Mouse (Mus musculus): ENCODE measurements around the gene Coro1a.

The Coro1a gene

DNA sequence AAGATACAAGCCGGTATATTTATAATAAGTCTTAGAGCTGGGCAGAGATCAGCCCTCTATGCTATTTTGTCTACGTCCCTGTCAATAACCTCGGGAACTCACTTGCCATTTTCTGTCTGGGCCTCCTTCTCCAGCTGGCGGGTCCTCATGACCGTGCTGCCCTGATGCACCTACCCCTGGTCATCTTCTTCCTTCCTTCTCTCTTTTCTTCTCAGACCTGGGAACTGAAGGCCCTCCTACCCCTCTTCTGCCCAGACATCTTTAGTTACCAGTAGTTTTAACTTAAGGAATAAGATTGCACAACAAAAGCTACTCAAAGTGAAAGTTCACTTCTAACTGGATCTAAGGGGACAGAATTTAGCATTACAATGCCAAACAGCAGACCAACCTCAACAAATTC, 27.9 kb downstream of the Coro1a start:
- DNase-seq, result no peak

DNA sequence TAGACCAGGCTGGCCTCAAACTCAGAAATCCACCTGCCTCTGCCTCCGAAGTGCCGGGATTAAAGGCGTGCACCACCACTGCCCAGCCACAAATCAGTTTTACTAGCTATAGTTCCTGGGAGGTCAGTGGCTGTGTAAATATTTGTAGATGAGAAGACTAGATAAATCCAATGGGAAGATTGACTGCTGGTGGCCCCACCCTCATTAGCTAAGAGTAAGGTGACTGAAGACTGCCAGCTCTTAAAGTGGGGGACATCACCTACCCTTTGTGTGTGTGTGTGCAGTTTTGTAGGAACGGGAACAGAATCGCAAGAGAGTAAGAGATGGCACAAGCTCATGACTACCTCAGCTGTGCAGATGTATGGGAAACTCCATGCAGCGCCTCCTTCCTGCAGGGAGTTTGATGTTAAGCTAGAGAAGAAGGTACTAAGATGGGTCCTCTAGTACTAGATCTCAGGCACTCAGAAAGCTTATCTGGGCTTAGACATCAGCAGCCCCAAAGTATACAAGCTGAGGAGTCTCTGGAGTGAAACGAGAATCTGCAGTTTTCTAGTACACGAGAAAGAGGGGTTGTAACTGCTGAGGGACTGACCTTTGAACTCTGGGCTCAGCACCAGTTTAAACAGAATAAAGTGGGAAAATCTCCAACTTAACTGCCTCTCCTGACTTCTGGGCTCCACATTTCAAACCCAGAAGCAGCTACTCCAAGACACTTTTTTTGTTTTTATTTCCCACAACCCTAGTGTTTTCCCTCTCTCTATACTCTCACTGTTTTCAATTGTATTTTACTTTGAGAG, 28.8 kb downstream of the Coro1a start:
- DNase-seq, result peak; percentile 67 to 72

DNA sequence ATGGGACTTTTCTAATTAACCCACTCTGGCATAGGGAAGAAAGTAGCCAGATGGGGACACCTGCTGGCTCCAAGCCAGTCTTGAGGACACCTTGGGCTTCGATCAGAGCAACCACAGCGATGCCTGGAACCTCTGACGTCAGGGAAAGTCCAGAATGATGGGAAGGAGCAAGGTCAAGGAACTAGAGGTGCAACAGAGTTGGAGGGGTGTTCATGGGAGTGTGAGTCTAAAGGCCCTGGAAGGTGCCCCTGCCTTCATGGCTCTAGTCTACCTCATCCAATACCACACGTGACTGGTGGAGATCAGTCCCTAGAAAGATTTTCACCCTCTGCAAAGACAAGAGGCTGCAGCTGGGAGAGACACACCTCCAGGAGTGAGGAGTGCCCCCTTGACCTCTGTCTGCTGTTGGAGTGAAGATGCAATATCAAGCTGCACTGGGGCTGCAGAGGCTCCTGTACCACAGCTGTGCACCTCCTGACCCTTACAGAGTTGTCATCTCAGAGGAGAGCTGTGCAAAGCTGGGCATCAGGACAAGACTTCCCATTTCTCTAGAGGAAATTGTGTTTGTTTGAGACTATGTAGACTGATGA, 30.9 kb downstream of the Coro1a start:
- DNase-seq, result peak in 1 of 2 experiments; percentile 64

DNA sequence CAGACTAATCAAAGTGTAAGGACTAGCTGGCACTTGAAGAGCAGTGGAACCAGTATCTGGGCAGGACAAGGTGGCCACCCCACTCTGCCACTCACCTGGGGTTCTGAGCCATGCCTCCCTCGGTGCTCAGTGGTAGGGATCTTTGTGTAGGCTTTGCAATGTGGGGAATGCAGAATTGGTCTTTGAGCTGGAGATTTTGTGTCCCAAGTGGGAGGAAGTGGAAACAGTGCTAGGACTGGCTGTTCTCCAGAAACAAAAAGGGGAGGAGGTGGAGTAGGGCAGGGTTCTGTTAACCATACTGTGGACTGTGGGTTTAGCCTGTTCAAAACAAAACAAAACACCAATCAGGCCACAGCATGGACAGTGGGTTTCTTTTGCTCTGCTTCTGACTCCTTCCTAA, 31.4 kb downstream of the Coro1a start, which contains the start of gene Sult1a1:
Gene Sult1a1, minus strand, starts transcription at position 226 of the 400 bp plus-strand sequence.
- peak; percentile 75 to 89 for DNase-seq

DNA sequence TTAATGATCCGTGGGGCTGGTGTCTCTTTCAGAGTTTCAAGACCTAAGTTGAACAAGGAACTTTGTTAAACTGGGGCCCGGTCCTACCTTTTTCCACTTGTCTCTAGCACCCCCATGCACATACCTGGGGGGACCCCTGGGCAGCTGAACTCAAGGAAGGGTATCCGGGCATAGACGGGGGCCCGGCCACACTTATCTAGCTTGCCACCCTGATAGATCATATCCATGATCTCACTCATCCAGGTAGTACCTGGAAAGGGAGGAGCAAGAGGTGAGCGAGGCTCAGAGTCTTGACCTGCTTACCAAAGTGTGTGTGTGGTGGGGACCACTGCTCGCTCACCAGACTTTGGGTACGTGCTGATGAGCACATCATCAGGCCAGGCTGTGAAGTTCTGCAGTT, 32.5 kb downstream of the Coro1a start:
- DNase-seq, result peak in 1 of 2 experiments; percentile 50

DNA sequence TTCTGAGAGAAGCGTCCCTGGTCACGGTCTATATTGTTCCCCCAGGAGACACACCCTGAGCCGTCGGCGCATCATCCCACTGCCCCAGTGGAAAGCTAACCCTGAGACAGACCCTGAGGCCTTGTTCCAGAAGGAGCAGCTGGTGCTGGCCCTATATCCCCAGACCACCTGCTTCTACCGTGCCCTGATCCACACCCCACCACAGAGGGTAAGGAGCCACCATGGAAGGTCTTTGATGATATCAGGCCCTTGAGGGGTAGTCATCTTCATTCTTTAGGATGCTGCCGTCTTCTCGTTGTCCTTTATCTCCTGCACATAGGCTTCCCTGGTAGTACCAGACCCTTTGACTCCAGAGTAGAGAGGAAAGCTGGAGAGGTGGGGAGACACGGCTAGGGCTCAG, 35.5 kb downstream of the Coro1a start:
- DNase-seq, result no peak

DNA sequence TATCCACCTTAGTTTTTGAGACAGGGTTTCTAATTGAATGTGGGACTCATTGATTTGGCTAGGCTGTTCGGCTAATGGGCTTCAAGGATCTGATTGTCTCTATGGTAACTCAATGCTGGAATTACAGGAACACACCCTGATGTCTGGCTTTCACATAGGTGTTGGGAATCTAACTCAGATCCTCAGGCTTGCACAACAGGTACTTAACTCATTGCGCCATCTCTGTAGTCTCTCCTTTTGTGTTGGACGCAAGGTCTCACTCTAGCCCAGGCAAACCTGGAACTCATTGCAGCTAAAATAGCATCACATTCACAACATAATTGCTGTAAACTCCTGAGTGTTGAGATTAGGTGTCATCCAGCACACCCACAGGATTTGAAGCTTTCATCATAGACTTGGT, 37.4 kb downstream of the Coro1a start:
- no peak for DNase-seq

DNA sequence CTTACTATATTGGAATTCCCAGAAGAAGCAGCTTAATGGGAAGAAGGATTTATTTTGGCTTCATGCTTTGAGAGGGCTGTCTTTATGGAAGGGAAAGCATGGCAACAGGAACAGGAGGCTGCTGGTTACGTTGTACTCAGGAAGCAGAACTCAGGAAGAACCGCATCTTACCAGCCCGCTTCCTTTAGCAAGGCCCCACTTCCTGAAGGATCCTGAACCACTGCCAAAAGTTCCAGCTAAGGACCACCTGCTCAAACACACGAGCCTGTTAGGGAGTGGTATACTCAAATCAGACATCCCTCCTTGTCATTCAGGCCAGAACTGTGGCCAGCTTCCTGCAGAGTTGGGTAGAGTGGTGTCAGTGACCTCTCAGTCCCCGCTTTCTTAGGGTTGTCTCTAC, 39.1 kb downstream of the Coro1a start:
- DNase-seq, result peak in 1 of 2 experiments; percentile 39

DNA sequence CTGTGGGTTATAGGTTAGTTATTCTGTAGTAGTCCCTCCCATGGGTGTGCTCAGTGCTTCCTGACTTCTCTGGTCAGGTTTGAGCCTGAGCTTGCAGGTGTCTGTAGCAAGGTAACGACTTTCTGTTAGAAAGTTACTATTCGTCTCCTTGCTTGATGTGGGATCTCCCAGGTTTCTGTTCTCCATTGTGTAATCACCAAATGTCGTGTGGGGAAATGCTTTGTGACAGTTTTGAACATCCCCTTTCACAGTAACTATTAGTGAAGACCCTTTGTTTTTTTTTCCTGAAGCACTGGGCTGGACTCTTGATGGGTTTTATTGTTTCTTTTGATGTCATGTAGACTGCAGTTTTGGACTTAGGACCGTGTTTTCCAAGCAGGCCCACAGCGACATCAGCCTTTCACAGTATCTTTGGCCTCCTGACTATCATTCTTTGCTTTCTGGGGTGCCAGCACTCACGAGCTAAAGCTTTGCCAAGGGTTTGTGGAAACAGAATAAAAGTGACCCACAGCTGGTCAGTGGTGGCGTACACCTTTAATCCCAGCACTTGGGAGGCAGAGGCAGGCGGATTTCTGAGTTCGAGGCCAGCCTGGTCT, 40.0 kb downstream of the Coro1a start:
- DNase-seq, result no peak

DNA sequence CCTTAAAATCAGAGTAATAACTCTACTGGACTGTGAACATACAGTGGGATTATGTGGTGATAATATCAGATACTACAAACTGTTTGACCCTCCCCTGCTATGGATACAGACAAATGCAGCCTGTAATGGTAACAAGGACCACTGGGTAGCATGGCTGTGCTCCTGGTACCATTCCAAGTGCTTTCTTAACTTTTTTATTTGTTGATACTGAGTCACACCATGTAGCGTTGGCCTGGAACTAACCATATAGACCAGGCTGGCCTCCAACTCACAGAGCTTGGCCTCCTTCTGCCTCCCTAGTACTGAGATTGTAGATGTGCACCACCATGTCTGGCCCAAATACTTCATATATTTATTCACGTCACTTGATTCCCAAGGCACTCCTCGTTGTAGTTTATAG, 42.3 kb downstream of the Coro1a start:
- peak in 1 of 2 experiments; percentile 53 for DNase-seq

DNA sequence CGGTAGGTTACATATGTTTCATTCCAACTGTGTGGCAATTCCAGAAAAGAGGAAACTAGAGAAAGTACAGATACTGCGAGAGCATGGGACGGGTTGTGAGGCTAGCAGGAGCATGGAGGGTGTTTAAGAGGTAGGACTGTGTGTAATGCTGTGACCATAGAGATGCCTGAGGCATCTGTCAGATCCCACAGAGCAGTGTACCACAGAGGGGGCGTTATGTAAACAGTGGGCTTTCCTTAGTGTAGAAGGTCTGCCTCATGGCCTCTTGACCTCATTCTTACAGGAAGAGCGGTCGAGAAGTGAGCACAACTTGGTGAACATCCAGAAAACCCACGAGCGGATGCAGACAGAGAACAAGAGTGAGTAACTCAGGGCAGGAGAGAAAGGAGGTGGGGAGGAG, 43.9 kb downstream of the Coro1a start:
- DNase-seq, result no peak

DNA sequence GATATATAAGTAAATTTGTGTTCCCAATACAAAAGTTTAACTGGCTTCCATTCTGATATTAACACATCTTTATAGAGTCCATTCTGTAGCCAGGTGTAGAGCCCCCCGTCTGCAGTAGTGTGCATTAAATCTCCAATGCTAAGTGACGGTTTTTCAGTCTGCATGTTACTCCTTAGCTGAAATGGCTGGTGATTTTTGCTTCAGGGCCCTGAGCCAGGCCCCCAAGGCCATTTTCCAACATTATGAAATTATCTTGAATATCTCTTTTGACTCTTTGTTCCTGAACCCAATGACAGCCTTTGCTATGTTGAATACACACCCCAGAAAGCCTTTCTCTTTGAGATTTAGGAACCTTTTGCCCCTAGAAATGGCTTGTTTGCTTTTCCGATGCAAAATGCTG, 47.8 kb downstream of the Coro1a start:
- no peak for DNase-seq

DNA sequence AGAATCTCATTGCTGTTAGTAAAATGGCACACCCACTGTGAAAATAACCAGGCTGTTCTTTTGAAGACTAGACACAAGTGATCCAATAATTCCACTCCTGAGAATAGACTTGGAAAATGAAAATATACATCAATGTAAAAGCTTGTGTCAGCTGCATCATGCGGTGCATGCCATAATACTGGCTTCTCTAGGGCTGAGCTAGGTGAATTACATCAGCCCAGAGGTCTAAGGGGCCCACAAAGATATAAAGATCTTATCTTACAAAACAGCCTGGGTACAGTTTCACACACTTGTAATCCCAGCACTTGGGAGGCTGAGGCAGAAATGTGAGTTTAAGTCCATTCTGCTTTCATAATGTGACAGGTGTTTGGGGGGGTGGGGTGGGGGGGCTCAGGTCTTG, 50.1 kb downstream of the Coro1a start:
- DNase-seq, result no peak

DNA sequence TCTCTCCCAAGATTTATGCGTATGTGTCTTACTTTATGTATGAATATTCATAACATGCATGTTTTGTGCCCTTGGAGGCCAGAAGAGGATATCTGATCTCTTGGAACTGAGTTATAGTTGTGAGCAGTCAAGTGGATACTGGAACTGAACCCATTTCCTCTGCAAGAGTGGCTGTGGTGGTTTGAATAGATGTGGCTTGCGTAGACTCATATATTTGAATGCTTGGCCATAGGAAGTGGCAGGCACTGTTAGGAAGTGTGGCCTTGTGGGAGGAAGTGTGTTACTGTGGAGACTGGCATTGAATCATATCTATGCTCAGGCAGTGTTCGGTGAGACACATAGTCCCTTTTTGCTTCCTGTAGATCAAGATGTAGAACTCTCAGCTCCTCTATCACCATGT, 51.9 kb downstream of the Coro1a start:
- DNase-seq, result no peak

DNA sequence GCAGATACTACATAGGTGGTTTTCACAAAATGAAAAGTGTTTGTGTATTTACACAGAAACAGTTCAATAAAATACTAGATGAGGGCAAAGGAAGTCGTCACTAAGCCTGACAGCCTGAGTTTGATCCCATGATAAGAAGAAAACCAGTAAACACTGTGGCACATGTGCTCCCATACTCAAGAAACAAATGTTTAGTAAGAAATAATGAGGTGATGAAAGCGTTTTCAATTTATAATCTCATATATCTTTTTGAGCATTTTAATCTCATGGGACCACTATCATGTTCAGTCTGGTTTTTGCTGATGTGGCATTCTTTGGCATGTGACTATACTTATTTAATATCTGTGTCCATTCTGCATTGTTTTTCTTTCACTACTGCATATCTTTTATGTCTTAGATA, 53.6 kb downstream of the Coro1a start:
- DNase-seq, result no peak

DNA sequence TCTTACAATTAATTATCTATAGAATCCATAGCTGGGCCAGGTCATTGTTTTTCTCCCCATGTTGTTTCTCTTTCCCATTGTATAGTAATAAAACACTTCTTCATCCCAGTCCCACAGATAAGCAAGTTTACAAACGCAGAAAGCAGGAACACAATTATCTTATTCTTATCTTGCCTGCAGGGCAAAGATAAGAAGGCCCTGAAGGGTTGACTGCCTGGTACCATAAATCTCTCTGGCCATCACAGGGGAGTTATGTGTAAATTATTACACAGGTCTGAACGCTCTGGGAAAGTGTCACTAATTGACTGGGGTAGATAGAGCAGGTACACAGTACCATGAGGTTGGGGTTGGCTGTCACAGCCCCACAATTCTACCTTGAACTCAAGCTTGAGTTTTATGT, 56.7 kb downstream of the Coro1a start:
- no peak for DNase-seq
